Mouse (Mus musculus): Measurements from ENCODE around the gene Jak3. TPM values are rescaled to one million over a fixed set of nuclear protein-coding genes. Genes with fewer than 3 reads are reported as not detected.

Gene Jak3
- polyA plus RNA-seq, 1 experiment from 2014 or later, result 4.6 TPM

DNA sequence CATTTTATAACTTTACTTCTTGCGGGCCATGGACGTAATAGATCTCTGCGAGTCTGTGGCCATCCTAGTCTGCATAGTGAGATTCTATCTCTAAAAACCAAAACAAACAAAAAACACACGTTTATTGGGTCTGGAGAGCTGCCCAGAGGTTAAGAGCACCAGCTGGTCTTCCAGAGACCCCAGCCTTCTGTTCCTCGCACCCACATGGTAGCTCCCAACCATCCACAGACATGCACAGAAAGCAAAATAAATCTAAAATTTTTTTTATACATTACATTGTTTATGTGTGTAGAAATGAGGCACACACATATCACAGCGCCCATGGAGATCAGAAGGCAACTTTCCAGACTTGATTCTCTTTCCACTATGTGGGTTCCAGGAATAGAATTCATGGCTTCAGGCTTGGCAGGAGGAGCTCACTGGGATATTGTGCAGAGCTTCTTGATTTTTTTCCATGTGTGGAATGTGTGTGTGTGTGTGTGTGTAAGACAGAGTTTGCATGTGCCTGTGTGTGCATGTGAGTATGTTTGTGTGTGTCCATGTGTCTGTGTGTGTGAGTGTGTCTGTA lies 3.8 kb upstream of the Jak3 start:
- Histone ChIP-seq H3K9ac (ENCODE audit: low read length) (no peak overlapping the region), H3K27me3 (ENCODE audit: control insufficient read depth, insufficient read depth, low read length) (no peaks in the 10 kb centered on the region), H3K27ac (replicated peaks) (no peak overlapping the region), H3K36me3 (ENCODE audit: control insufficient read depth, insufficient read depth, low read length) (no peaks in the 10 kb centered on the region), H3K4me2 (replicated peaks; ENCODE audit: low read depth) (peak overlapping the region; percentile 92; the same call in 1 of the 2 replicates), H3K4me1 (replicated peaks; ENCODE audit: control insufficient read depth, insufficient read depth) (peaks cover 7% of the 10 kb centered on the region; the same call in 1 of the 2 replicates), H3K4me3 (ENCODE audit: low read depth, low read length) (no peak overlapping the region), H3K9me3 (ENCODE audit: control insufficient read depth, low read length) (no peaks in the 10 kb centered on the region)
- ATAC-seq (ENCODE audit: low FRiP score, low TSS enrichment) (no peak), DNase-seq (ENCODE audit: low spot score) (no peak)
- WGBS, result 59% methylated on average over 6 of the region's 6 CpGs
- no peak for TF ChIP-seq CTCF (IDR thresholded peaks at IDR 0.05; ENCODE audit: low read depth)
- TF ChIP-seq EP300 (optimal IDR thresholded peaks at IDR 0.05), result no peak

DNA sequence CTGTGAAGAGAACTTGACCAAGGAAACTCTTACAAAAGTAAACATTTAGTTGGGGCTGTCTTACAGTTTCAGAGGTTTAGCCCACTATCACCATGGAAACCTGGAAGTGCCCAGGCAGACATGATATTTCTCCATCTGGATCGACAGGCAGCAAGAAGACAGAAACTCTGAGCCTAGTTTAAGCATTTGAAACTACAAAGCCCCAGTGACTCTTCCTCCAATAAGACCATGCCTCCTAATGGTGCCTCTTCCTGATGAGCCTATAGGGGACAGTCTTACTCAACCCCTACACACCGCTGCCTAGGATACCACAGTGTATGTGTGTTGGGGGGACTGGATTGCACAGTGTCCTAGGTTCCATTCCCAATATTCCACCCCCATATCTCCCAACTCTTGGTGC lies 2.0 kb upstream of the Jak3 start:
- ATAC-seq (ENCODE audit: low FRiP score, low TSS enrichment), result no peak

DNA sequence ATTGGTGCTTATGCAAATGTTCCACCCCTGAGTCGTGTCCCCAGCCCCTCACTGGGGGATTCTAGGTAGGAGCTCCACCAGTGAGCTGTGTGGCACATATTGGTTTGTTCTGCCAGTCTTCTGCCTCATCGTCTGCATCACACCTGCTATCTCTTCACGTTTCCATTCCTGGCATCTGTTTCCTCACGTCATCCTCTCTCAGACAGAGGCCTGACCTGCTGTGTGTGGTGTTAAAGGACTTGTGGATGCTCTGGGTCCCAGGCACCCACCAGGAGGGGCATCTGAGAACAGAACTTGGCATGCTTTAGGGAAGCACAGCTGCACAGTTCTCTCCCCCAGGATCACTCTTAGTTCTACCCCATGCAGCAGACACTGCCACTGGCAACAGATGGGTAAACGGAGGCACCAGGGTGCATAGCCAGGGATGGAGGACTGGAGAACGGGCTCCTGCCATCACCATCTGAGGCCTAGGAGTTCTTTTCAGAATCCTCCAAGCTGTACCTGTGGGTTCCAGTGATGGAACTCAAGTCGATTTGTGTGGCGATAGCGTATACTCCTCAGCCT lies 558 bp upstream of the Jak3 start:
- 39% methylated on average over 9 of the region's 9 CpGs for WGBS
- Histone ChIP-seq H3K27ac (replicated peaks) (peak overlapping the region; percentile 83), H3K27me3 (ENCODE audit: control insufficient read depth, insufficient read depth, low read length) (no peaks in the 10 kb centered on the region), H3K9me3 (ENCODE audit: control insufficient read depth, low read length) (no peaks in the 10 kb centered on the region), H3K4me3 (ENCODE audit: low read depth, low read length) (peak overlapping the region; percentile 57), H3K4me1 (replicated peaks; ENCODE audit: control insufficient read depth, insufficient read depth) (peaks cover 7% of the 10 kb centered on the region; the same call in 1 of the 2 replicates), H3K9ac (ENCODE audit: low read length) (peak overlapping the region; percentile 69; the same call in 1 of the 2 replicates), H3K4me2 (replicated peaks; ENCODE audit: low read depth) (peak overlapping the region; percentile 90), H3K36me3 (ENCODE audit: control insufficient read depth, insufficient read depth, low read length) (no peaks in the 10 kb centered on the region)
- no peak for DNase-seq (ENCODE audit: low spot score)
- no peak for TF ChIP-seq EP300 (optimal IDR thresholded peaks at IDR 0.05)
- ATAC-seq (ENCODE audit: low FRiP score, low TSS enrichment), result no peak

More for the DNA sequence above, 2.0 kb upstream of the Jak3 start:
- Histone ChIP-seq H3K9me3 (ENCODE audit: control insufficient read depth, low read length) (no peaks in the 10 kb centered on the region), H3K9ac (ENCODE audit: low read length) (no peak overlapping the region), H3K27ac (replicated peaks) (no peak overlapping the region), H3K36me3 (ENCODE audit: control insufficient read depth, insufficient read depth, low read length) (no peaks in the 10 kb centered on the region), H3K4me3 (ENCODE audit: low read depth, low read length) (no peak overlapping the region), H3K4me2 (replicated peaks; ENCODE audit: low read depth) (no peak overlapping the region), H3K27me3 (ENCODE audit: control insufficient read depth, insufficient read depth, low read length) (no peaks in the 10 kb centered on the region), H3K4me1 (replicated peaks; ENCODE audit: control insufficient read depth, insufficient read depth) (peaks cover 7% of the 10 kb centered on the region; the same call in 1 of the 2 replicates)
- no peak for DNase-seq (ENCODE audit: low spot score)
- TF ChIP-seq EP300 (optimal IDR thresholded peaks at IDR 0.05), result no peak
- WGBS, result 69% methylated on average over 2 of the region's 2 CpGs

DNA sequence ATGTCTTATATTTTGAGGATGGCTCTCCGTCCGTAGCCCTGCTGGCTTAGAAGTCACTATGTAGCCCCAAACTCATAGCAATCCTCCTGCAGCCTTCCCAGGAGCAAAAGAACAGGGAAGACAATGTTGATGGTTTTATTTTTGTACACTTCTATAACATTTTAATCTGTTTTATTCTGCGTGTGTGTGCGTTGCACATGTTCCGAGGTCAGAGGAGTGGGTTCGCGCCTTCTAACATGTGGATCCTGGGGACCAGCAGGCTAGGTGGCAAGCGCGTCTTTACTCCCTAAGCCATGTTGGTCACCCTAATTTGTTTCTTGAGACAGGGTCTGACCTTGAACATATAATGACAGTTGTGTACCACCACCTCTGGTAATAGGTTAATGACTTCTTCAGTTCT lies 707 bp downstream of the Jak3 start:
- no peak for ATAC-seq (ENCODE audit: low FRiP score, low TSS enrichment)
- peak overlapping the region; percentile 90 for H3K4me2 ChIP-seq (replicated peaks; ENCODE audit: low read depth)
- H3K9me3 ChIP-seq (ENCODE audit: control insufficient read depth, low read length), result no peaks in the 10 kb centered on the region
- 58% methylated on average over 9 of the region's 9 CpGs for WGBS
- H3K36me3 ChIP-seq (ENCODE audit: control insufficient read depth, insufficient read depth, low read length), result no peaks in the 10 kb centered on the region
- H3K4me1 ChIP-seq (replicated peaks; ENCODE audit: control insufficient read depth, insufficient read depth), result no peaks in the 10 kb centered on the region
- H3K4me3 ChIP-seq (ENCODE audit: low read depth, low read length), result peak overlapping the region; percentile 57
- H3K27me3 ChIP-seq (ENCODE audit: control insufficient read depth, insufficient read depth, low read length), result no peaks in the 10 kb centered on the region
- TF ChIP-seq EP300 (optimal IDR thresholded peaks at IDR 0.05), result no peak
- no peak for TF ChIP-seq CTCF (IDR thresholded peaks at IDR 0.05; ENCODE audit: low read depth)
- no peak for DNase-seq (ENCODE audit: low spot score)
- H3K27ac ChIP-seq (replicated peaks), result peak overlapping the region; percentile 83
- peak overlapping the region; percentile 69 for H3K9ac ChIP-seq (ENCODE audit: low read length)

DNA sequence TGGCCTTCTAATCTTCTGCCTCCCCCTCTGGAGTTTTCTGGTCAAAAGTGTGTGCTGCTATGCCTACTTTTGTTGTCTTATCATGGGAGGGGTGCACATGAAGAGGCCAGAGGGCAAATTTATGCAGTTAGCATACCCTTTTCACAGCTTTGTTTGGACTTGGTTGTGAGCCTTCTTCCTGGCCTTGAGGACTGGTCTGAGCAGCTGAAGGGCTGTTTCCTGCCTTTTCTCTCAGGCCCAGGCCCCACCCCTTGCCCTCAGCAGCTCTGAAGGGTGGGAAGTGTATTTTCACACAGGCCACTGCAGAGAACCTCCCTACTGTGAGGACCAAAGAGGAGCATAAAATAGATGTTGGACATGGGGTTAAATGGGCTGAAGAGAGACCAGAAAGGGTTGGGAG lies 1.5 kb downstream of the Jak3 start:
- no peak for TF ChIP-seq CTCF (IDR thresholded peaks at IDR 0.05; ENCODE audit: low read depth)
- no peak for TF ChIP-seq EP300 (optimal IDR thresholded peaks at IDR 0.05)
- Histone ChIP-seq H3K27me3 (ENCODE audit: control insufficient read depth, insufficient read depth, low read length) (no peaks in the 10 kb centered on the region), H3K9ac (ENCODE audit: low read length) (no peak overlapping the region), H3K4me2 (replicated peaks; ENCODE audit: low read depth) (no peak overlapping the region), H3K9me3 (ENCODE audit: control insufficient read depth, low read length) (no peaks in the 10 kb centered on the region), H3K4me1 (replicated peaks; ENCODE audit: control insufficient read depth, insufficient read depth) (no peaks in the 10 kb centered on the region), H3K36me3 (ENCODE audit: control insufficient read depth, insufficient read depth, low read length) (no peaks in the 10 kb centered on the region), H3K27ac (replicated peaks) (no peak overlapping the region), H3K4me3 (ENCODE audit: low read depth, low read length) (no peak overlapping the region)
- ATAC-seq (ENCODE audit: low FRiP score, low TSS enrichment) (no peak), DNase-seq (ENCODE audit: low spot score) (no peak)

DNA sequence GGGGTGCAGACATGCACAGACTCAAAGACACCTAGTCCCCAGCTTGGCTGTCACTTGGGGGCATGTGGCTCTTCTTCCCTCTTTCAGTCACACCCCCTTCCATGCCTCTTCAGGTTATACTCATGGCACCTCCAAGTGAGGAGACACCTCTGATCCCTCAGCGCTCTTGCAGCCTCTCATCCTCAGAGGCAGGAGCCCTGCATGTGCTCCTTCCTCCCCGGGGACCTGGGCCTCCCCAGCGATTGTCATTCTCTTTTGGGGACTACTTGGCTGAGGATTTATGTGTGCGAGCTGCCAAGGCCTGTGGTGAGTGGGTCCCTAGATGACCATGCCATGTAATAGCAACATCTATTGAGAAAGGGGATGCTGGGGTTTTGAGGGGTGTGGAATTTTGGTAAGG lies 2.1 kb downstream of the Jak3 start:
- H3K4me3 ChIP-seq (ENCODE audit: low read depth, low read length), result no peak overlapping the region
- WGBS, result 75% methylated on average over 4 of the region's 4 CpGs
- no peak overlapping the region for H3K9ac ChIP-seq (ENCODE audit: low read length)
- DNase-seq (ENCODE audit: low spot score) (no peak), ATAC-seq (ENCODE audit: low FRiP score, low TSS enrichment) (no peak)
- H3K9me3 ChIP-seq (ENCODE audit: control insufficient read depth, low read length), result no peaks in the 10 kb centered on the region
- H3K36me3 ChIP-seq (ENCODE audit: control insufficient read depth, insufficient read depth, low read length), result no peaks in the 10 kb centered on the region
- H3K27ac ChIP-seq (replicated peaks), result no peak overlapping the region
- no peaks in the 10 kb centered on the region for H3K4me1 ChIP-seq (replicated peaks; ENCODE audit: control insufficient read depth, insufficient read depth)
- TF ChIP-seq EP300 (optimal IDR thresholded peaks at IDR 0.05) (no peak), CTCF (IDR thresholded peaks at IDR 0.05; ENCODE audit: low read depth) (no peak)
- H3K4me2 ChIP-seq (replicated peaks; ENCODE audit: low read depth), result no peak overlapping the region
- no peaks in the 10 kb centered on the region for H3K27me3 ChIP-seq (ENCODE audit: control insufficient read depth, insufficient read depth, low read length)
